Mouse (Mus musculus) spleen, postnatal 4 days (tissue): Measurements from ENCODE around the gene Dnajc12.

Experiments
- DNase-seq, 2 experiments: peaks; one replicate each; pipeline ENCODE4 v3.0.0; 2022; ENCODE audit warnings: low spot score in 2 of 2

Dnajc12 gene

GRCm38 (mm10) chr10:63386444-63386843 lies 4.2 kb downstream of the Dnajc12 start:
- DNase-seq = peak; percentile 79 to 85

- no peak for DNase-seq
Observed at GRCm38 (mm10) chr10:63386991-63387390, 4.7 kb downstream of the Dnajc12 start.

GRCm38 (mm10) chr10:63388948-63389347 lies 6.7 kb downstream of the Dnajc12 start:
- no peak for DNase-seq

GRCm38 (mm10) chr10:63396963-63397362 lies 14.7 kb downstream of the Dnajc12 start:
- DNase-seq = no peak

- DNase-seq = no peak
Observed at GRCm38 (mm10) chr10:63402731-63403504, 20.7 kb downstream of the Dnajc12 start.

GRCm38 (mm10) chr10:63403636-63404035 lies 21.4 kb downstream of the Dnajc12 start:
- no peak for DNase-seq

- DNase-seq = peak in 1 of 2 experiments; percentile 42
Observed at GRCm38 (mm10) chr10:63410162-63410956, 28.1 kb downstream of the Dnajc12 start.

- DNase-seq = peak in 1 of 2 experiments; percentile 51
Observed at GRCm38 (mm10) chr10:63411674-63412073, 29.4 kb downstream of the Dnajc12 start.

- peak in 1 of 2 experiments; percentile 55 for DNase-seq
Observed at GRCm38 (mm10) chr10:63412756-63413155, 30.5 kb downstream of the Dnajc12 start.

GRCm38 (mm10) chr10:63415287-63415686 lies 33.0 kb downstream of the Dnajc12 start:
- no peak for DNase-seq

GRCm38 (mm10) chr10:63415850-63416249 lies 33.6 kb downstream of the Dnajc12 start:
- no peak for DNase-seq

GRCm38 (mm10) chr10:63417061-63417460 lies 34.8 kb downstream of the Dnajc12 start:
- no peak for DNase-seq

GRCm38 (mm10) chr10:63421739-63422735 lies 39.8 kb downstream of the Dnajc12 start, which contains the start of gene Gm7075:
Gene Gm7075 (minus strand): TSS chr10:63421789.
- DNase-seq = peak; percentile 79 to 89

GRCm38 (mm10) chr10:63422736-63422992 lies 40.4 kb downstream of the Dnajc12 start:
- DNase-seq = no peak

GRCm38 (mm10) chr10:63423591-63424474 lies 41.6 kb downstream of the Dnajc12 start:
- peak; percentile 21 to 64 for DNase-seq

GRCm38 (mm10) chr10:63424475-63424814 lies 42.2 kb downstream of the Dnajc12 start:
- peak; percentile 60 to 78 for DNase-seq

GRCm38 (mm10) chr10:63427146-63427545 lies 44.9 kb downstream of the Dnajc12 start:
- peak in 1 of 2 experiments; percentile 57 for DNase-seq

- DNase-seq = peak; percentile 26 to 73
Observed at GRCm38 (mm10) chr10:63428243-63429022, 46.2 kb downstream of the Dnajc12 start.

GRCm38 (mm10) chr10:63429023-63429340 lies 46.7 kb downstream of the Dnajc12 start:
- no peak for DNase-seq

- DNase-seq = peak; percentile 99 to 100
Observed at GRCm38 (mm10) chr10:63429380-63429779, 47.1 kb downstream of the Dnajc12 start.
